Mouse (Mus musculus) right cerebral cortex, postnatal 10 days (tissue): Measurements from ENCODE around the gene Prrg2.
A peak's percentile ranks its signal among the peaks of the same experiment; 100 is the strongest.

Experiments used
- DNase-seq, 2 experiments: peaks; one replicate each; pipeline ENCODE4 v3.0.0; 2021; ENCODE audit warnings: low spot score in 2 of 2

The Prrg2 gene

DNA sequence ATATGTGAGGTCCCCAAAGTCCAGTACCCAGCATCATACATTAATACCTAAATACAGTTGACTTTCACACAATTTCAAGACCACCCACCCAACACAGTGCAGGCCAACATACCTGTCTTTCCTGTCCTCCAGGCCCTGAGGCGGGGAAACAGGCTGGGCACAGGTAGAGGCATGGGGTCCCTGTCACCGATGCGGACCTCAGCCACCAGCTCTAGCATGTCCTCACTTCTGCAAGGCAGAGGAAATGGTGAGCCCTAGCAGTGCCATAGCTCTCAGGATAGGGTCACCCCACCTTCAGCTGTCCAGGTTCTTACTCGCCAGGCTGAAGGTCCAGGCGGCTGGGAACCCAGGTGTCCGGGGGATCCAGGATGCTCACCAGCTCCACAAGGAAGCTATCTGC is 50.5 kb downstream of the Prrg2 start:
- DNase-seq: no peak

DNA sequence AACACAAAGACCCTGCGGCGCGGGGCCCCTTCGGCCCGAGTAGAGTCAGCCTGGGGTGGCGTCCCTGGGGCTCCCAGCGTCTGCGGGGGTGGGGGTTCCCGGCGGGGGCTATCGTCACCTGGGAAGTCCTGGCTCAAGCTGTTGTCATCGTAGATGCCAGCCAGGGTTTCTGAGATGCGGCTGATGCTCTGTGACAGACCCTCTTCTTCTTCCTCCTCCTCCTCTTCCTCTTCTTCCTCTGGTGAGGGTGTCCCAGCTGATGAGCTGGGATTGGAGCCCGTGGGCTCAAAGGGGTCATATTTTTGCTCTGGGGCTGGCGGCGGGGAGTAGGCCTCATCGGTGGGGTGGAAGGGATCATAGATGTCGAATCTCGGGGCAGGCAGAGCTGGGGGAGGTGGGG is 54.1 kb downstream of the Prrg2 start:
- no peak for DNase-seq

GRCm38 (mm10) chr7:45007846-45008245 is 54.6 kb downstream of the Prrg2 start:
- DNase-seq: no peak

- DNase-seq: no peak
These were observed 55.3 kb downstream of the Prrg2 start for GRCm38 (mm10) chr7:45007141-45007540.

GRCm38 (mm10) chr7:45006503-45006902 is 56.0 kb downstream of the Prrg2 start:
- DNase-seq: no peak

DNA sequence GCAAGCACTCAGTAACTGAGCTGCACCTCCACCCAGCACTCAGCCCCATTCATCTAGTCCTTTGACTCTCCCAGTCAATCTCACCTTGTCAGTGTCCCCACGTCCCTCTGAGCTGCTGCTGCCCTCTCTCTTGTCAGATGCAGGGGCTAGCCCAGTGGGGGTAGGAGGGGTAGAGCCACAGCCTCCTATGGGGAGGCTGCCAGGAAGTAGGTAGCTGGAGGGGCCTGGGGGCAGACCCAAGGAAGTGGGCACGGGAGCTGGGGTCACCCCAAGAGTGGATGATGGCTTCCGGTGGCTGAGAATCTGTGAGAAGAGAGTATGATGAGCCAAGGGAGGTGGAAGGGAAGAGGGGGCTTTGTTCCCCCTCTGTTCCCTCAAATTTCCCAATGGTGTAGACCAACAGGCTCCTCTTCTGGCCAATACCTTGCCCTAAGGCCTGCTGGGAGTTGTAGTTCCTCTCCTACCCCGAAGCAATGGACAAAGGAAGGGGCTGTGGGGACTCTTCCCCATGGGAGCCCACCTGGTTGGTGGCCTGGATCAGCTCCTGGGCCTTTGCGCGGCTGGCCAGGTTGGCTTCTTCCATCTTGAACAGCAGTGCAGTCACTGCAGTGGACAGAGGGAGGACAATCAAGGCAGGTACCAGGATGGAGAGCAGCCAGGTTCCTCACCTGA is 57.0 kb downstream of the Prrg2 start:
- DNase-seq: no peak

- peak in 1 of 2 experiments; percentile 23 for DNase-seq
These were observed 57.9 kb downstream of the Prrg2 start for GRCm38 (mm10) chr7:45004546-45004945.
